Mouse (Mus musculus) hindbrain, embryonic 15.5 days (tissue): ENCODE results near the gene Tead1. TPM values are rescaled to one million over a fixed set of nuclear protein-coding genes. Genes with fewer than 3 reads are reported as not detected.

ENCODE experiments used
- ATAC-seq: fragments of 200-750 bp; cut with Nextera tagmentation; 2 replicates; pipeline ENCODE4 v1.8.0; 2017; ENCODE audit warnings: low read depth, moderate number of reproducible peaks, moderate TSS enrichment; ENCODE audit not compliant: low FRiP score
- H3K27ac ChIP-seq: fragments of 300-500 bp; sonication (generic); replicated peaks from 2 replicates; pipeline ENCODE4 v1.5.1; 2015; ENCODE audit warnings: mild to moderate bottlenecking, inconsistent platforms
- H3K27me3 ChIP-seq: fragments of 300-500 bp; sonication (generic); 2 replicates; pipeline ENCODE4 v1.6.1; 2015; ENCODE audit warnings: control low read depth, inconsistent platforms
- H3K36me3 ChIP-seq: fragments of 300-500 bp; sonication (generic); 2 replicates; pipeline ENCODE4 v1.6.1; 2015; ENCODE audit warnings: control low read depth, inconsistent platforms
- H3K4me1 ChIP-seq: fragments of 300-500 bp; sonication (generic); replicated peaks from 2 replicates; pipeline ENCODE4 v1.6.1; 2015; ENCODE audit warnings: control low read depth, inconsistent platforms
- H3K4me2 ChIP-seq: fragments of 300-500 bp; sonication (generic); 2 replicates; pipeline ENCODE4 v1.6.1; 2015; ENCODE audit warnings: moderate library complexity, mild to moderate bottlenecking, inconsistent platforms
- H3K4me3 ChIP-seq: fragments of 300-500 bp; sonication (generic); 2 replicates; pipeline ENCODE4 v1.5.1; 2015; ENCODE audit warnings: mild to moderate bottlenecking, inconsistent platforms
- H3K9ac ChIP-seq: fragments of 300-500 bp; sonication (generic); 2 replicates; pipeline ENCODE4 v1.6.1; 2015; ENCODE audit warnings: inconsistent platforms
- H3K9me3 ChIP-seq: fragments of 300-500 bp; sonication (generic); 2 replicates; pipeline ENCODE4 v1.6.1; 2016; ENCODE audit warnings: control low read depth, inconsistent platforms
- WGBS: fragments of 180-500 bp; shearing (Covaris S2); methylation state at CpG from one replicate; pipeline ENCODE4 v1.1.7; 2015; 5-methylcytosine and 5-hydroxymethylcytosine counted together
- polyA plus RNA-seq: library from polyadenylated mRNA; unstranded; fragments of >200 nt; fragmentation: Nextera tagmentation; extraction: Ambion mirVana; gene quantifications from 2 replicates; pipeline ENCODE4 v1.2.1, GENCODE M21; 2015

Tead1 gene
- polyA plus RNA-seq, 1 experiment from 2014 or later = 15.3 TPM

DNA sequence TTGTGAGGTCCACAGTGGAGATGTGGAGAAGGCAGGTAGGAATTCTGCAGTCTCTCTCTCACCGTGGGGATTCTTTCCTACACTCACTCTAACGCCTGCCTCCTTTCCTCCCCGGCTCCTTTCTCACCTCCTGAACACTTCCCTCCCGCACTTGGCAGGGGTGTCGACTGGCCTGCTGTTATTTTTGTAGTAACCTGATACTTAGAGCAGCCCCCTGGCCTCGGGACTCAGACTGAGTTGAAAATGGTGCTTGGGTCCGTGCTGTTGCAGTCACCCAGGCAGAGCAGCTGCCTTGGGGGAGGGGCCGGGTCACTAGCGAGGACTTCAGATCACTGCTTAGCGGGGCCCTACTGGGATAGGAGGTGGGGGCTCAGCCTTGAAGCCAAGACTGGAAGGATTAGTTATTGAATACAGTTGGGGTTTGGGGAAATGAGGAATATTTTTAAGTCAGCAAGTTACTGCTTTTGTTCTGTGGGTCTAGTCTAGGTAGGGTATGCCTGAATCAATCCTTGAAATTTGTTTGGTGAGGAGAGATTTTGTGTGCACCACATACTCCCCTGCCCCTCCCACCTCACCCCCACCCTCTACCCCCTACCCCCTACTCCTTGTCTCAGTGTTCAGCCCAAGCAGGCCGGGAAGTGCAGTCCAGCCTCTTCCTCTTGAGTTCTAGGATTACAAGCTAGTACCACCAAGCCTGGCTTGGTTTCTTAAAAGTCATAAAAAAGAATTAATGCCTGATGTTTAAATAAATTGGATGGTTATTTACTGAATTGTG is 64.7 kb downstream of the Tead1 start:
- H3K27me3 ChIP-seq = no peaks in the 10 kb centered on the region
- ATAC-seq = peak; percentile 52; the same call in 1 of the 2 replicates
- 0 out of 2 replicates have a peak overlapping the region, but pooled peaks have one; percentile 21 for H3K27ac ChIP-seq
- H3K36me3 ChIP-seq = no peaks in the 10 kb centered on the region
- peaks cover 32% of the 10 kb centered on the region for H3K4me1 ChIP-seq
- 11% methylated on average over 11 of the region's 11 CpGs for WGBS
- H3K4me2 ChIP-seq = peak overlapping the region; percentile 19; the same call in 1 of the 2 replicates
- no peak overlapping the region for H3K4me3 ChIP-seq
- no peaks in the 10 kb centered on the region for H3K9me3 ChIP-seq
- H3K9ac ChIP-seq = no peak overlapping the region

DNA sequence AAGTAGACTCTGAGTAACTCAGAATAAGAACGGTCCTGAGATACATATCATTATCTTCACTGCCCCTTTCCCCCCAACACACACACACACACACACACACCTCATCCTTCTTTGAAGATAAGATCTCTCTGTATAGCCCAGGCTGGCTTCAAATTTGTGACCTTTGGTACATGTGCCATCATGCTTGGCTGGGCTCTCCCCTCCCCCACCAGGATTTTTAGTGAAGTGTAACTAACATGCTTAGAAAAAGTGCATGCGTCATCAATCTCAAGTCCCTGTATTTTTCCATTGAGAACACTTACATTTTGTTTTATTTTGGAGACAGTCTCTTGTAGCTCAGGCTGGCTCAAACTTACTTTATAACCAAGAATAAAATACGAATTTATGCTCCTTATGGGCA is 68.1 kb downstream of the Tead1 start:
- no peak overlapping the region for H3K9ac ChIP-seq
- peaks cover 15% of the 10 kb centered on the region for H3K4me1 ChIP-seq
- ATAC-seq = no peak
- no peak overlapping the region for H3K4me3 ChIP-seq
- H3K4me2 ChIP-seq = no peak overlapping the region
- no peaks in the 10 kb centered on the region for H3K36me3 ChIP-seq
- H3K27me3 ChIP-seq = no peaks in the 10 kb centered on the region
- no peaks in the 10 kb centered on the region for H3K9me3 ChIP-seq
- no peak overlapping the region for H3K27ac ChIP-seq
- 64% methylated on average over 3 of the region's 3 CpGs for WGBS

DNA sequence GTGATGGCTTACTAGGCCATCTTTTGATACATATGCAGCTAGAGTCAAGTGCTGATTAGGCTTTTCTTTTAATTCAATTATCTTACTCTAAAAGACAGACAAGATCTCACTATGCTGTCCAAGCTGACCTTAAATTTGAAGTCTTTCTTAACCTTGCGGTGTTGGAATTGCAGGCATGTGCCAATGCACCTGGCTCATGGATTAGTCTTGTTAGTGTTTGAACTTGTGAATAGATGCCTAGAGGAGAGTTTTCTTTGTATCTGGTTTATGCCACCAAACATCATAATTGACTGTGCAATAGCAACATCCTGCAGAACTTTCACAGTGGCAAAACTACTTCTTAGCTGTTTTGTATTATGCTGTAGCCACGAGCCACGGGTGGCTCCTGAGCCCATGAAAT is 68.7 kb downstream of the Tead1 start:
- WGBS = 86% methylated on average over 3 of the region's 3 CpGs
- Histone ChIP-seq H3K9me3 (no peaks in the 10 kb centered on the region), H3K4me1 (peaks cover 13% of the 10 kb centered on the region), H3K4me2 (no peak overlapping the region), H3K27me3 (no peaks in the 10 kb centered on the region), H3K4me3 (no peak overlapping the region), H3K9ac (no peak overlapping the region), H3K27ac (no peak overlapping the region), H3K36me3 (no peaks in the 10 kb centered on the region)
- ATAC-seq = no peak

DNA sequence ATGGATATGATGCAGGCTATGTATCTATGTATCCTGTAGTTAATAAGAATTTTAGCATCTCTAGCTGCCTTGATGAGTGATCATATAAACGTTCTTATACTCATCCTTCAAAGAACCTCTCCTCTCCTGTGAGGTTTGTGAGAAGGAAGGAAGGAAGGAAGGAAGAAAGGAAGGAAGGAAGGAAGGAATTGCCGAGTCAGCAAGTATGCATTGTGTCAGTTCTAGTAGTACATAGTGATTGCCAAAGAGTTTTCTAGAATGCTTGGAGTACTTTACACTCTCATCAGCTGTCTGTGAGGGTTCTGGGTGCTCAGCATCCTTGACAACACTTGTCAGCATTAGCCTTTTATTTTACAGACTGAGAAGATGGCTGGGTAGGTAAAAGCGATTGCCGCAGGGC is 69.2 kb downstream of the Tead1 start:
- Histone ChIP-seq H3K36me3 (no peaks in the 10 kb centered on the region), H3K9ac (no peak overlapping the region), H3K27me3 (no peaks in the 10 kb centered on the region), H3K27ac (no peak overlapping the region), H3K4me3 (no peak overlapping the region), H3K4me1 (peaks cover 9% of the 10 kb centered on the region), H3K4me2 (no peak overlapping the region), H3K9me3 (no peaks in the 10 kb centered on the region)
- WGBS = 98% methylated on average over 4 of the region's 4 CpGs
- ATAC-seq = no peak

- no peaks in the 10 kb centered on the region for H3K27me3 ChIP-seq
- no peak overlapping the region for H3K4me3 ChIP-seq
- no peak overlapping the region for H3K4me2 ChIP-seq
- no peak for ATAC-seq
- no peaks in the 10 kb centered on the region for H3K36me3 ChIP-seq
- 95% methylated on average over 9 of the region's 9 CpGs for WGBS
- H3K4me1 ChIP-seq = peaks cover 4% of the 10 kb centered on the region; the same call in 1 of the 2 replicates
- H3K27ac ChIP-seq = no peak overlapping the region
- no peaks in the 10 kb centered on the region for H3K9me3 ChIP-seq
- no peak overlapping the region for H3K9ac ChIP-seq
Measured at GRCm38 (mm10) chr7:112750101-112750500, 71.0 kb downstream of the Tead1 start.

- H3K9me3 ChIP-seq = no peaks in the 10 kb centered on the region
- WGBS = 98% methylated on average over 6 of the region's 6 CpGs
- peaks cover 4% of the 10 kb centered on the region; the same call in 1 of the 2 replicates for H3K4me1 ChIP-seq
- no peak for ATAC-seq
- H3K36me3 ChIP-seq = no peaks in the 10 kb centered on the region
- H3K9ac ChIP-seq = no peak overlapping the region
- no peaks in the 10 kb centered on the region for H3K27me3 ChIP-seq
- H3K27ac ChIP-seq = no peak overlapping the region
- no peak overlapping the region for H3K4me3 ChIP-seq
- no peak overlapping the region for H3K4me2 ChIP-seq
Measured at GRCm38 (mm10) chr7:112752311-112752710, 73.2 kb downstream of the Tead1 start.

DNA sequence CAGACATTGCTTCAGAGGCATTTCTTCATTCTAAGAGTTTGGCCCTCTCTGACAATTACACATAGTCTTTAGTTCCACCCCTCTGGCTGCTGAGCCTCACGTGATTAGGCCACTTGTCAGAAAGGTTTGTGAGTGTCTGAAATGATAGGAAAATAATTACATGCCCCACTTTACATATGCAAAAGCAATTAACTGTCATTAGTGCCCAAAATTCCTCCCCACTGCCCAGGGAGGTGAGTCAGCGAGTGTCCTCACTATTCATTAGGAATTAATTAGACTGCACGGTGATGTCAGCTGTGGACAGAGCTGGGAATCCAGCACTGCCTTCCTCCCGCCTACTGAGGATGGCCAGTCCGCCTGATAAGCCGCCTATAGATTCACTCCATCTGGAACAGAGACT is 74.2 kb downstream of the Tead1 start:
- Histone ChIP-seq H3K27ac (no peak overlapping the region), H3K36me3 (no peaks in the 10 kb centered on the region), H3K9ac (no peak overlapping the region), H3K4me3 (no peak overlapping the region), H3K9me3 (no peaks in the 10 kb centered on the region), H3K27me3 (no peaks in the 10 kb centered on the region), H3K4me1 (peaks cover 4% of the 10 kb centered on the region; the same call in 1 of the 2 replicates), H3K4me2 (no peak overlapping the region)
- WGBS = 41% methylated on average over 6 of the region's 6 CpGs
- ATAC-seq = no peak

GRCm38 (mm10) chr7:112759359-112759975 is 80.3 kb downstream of the Tead1 start:
- ATAC-seq = no peak
- Histone ChIP-seq H3K9ac (no peak overlapping the region), H3K4me3 (no peak overlapping the region), H3K4me1 (peaks cover 44% of the 10 kb centered on the region), H3K4me2 (no peak overlapping the region), H3K36me3 (no peaks in the 10 kb centered on the region), H3K27me3 (no peaks in the 10 kb centered on the region), H3K9me3 (no peaks in the 10 kb centered on the region), H3K27ac (no peak overlapping the region)
- WGBS = 72% methylated on average over 23 of the region's 23 CpGs

GRCm38 (mm10) chr7:112760293-112760692 is 81.2 kb downstream of the Tead1 start:
- no peak overlapping the region for H3K9ac ChIP-seq
- WGBS = 59% methylated on average over 3 of the region's 3 CpGs
- no peak for ATAC-seq
- H3K4me1 ChIP-seq = peaks cover 44% of the 10 kb centered on the region
- H3K27ac ChIP-seq = peak overlapping the region; percentile 20; the same call in 1 of the 2 replicates
- no peak overlapping the region for H3K4me3 ChIP-seq
- H3K36me3 ChIP-seq = no peaks in the 10 kb centered on the region
- H3K27me3 ChIP-seq = no peaks in the 10 kb centered on the region
- H3K9me3 ChIP-seq = no peaks in the 10 kb centered on the region
- no peak overlapping the region for H3K4me2 ChIP-seq

DNA sequence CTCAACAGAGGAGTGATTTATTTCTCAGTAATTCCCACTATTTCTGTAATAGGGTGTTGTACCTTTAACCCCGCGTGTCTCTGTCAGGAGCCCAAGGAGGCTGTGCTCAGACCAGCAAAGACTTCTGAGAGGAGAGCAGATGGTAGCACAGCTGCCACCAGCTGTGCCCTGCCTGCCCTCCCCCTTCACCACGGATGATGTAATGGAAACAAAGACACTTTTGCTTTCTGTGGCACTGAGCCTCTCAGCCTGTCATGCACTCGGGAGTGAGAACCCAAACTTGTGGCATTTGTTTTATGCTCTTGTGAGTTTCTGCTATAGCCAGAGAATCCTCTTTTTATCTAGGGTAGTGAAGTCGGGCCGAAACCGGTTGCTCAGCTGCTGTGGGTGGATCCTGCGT is 81.7 kb downstream of the Tead1 start:
- H3K9ac ChIP-seq = no peak overlapping the region
- no peak overlapping the region for H3K4me3 ChIP-seq
- H3K9me3 ChIP-seq = no peaks in the 10 kb centered on the region
- H3K36me3 ChIP-seq = no peaks in the 10 kb centered on the region
- 16% methylated on average over 8 of the region's 8 CpGs for WGBS
- no peak overlapping the region for H3K4me2 ChIP-seq
- peaks cover 44% of the 10 kb centered on the region for H3K4me1 ChIP-seq
- H3K27ac ChIP-seq = peak overlapping the region; percentile 20; the same call in 1 of the 2 replicates
- H3K27me3 ChIP-seq = no peaks in the 10 kb centered on the region
- 0 out of 2 replicates have a peak, but pooled peaks have one; percentile 55 for ATAC-seq

- Histone ChIP-seq H3K4me1 (peaks cover 44% of the 10 kb centered on the region), H3K27ac (peak overlapping the region; percentile 16; the same call in 1 of the 2 replicates), H3K4me2 (no peak overlapping the region), H3K9me3 (no peaks in the 10 kb centered on the region), H3K4me3 (no peak overlapping the region), H3K27me3 (no peaks in the 10 kb centered on the region), H3K36me3 (no peaks in the 10 kb centered on the region), H3K9ac (no peak overlapping the region)
- 56% methylated on average over 2 of the region's 2 CpGs for WGBS
- peak; percentile 15; the same call in 1 of the 2 replicates for ATAC-seq
Measured at GRCm38 (mm10) chr7:112762870-112763269, 83.8 kb downstream of the Tead1 start.

DNA sequence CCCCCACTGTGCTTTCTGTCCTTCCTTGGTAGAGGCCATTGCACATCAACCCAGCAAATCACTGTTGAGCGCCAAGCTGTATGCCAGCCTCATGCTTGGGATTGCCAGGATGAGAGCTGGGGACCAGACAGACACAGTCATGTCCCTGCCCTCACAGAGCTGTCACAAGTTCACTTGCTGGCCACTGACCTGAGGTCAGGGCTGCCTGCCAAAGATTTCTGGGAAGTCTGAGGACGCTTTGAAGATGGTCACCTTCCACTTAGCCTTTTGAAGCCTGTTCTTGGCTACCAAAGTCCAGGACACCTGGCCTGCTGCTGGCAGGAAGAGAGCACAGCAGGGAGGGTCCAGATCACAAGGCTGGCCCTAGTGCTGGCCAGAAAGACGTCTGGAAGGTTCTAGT is 84.4 kb downstream of the Tead1 start:
- Histone ChIP-seq H3K36me3 (no peaks in the 10 kb centered on the region), H3K9ac (no peak overlapping the region), H3K27me3 (no peaks in the 10 kb centered on the region), H3K4me3 (no peak overlapping the region), H3K4me1 (peaks cover 44% of the 10 kb centered on the region), H3K4me2 (no peak overlapping the region), H3K9me3 (no peaks in the 10 kb centered on the region), H3K27ac (peak overlapping the region; percentile 16)
- 0 out of 2 replicates have a peak, but pooled peaks have one; percentile 28 for ATAC-seq
- WGBS = 62% methylated on average over 3 of the region's 3 CpGs
